Mouse (Mus musculus) liver, embryonic 14.5 days (tissue): ENCODE data around the gene Lcn5. TPM values are rescaled to one million over a fixed set of nuclear protein-coding genes. Genes with fewer than 3 reads are reported as not detected.

Source experiments
- ATAC-seq: fragments of 200-750 bp; cut with Nextera tagmentation; 2 replicates; pipeline ENCODE4 v1.8.0; 2017; ENCODE audit warnings: moderate number of reproducible peaks, mild to moderate bottlenecking, moderate library complexity; ENCODE audit not compliant: insufficient read depth
- DNase-seq, 3 experiments: peaks; one replicate each; pipeline ENCODE4 v3.0.0-alpha.2; 2012 to 2013; ENCODE audit warnings: low read depth in 3 of 3, low spot score in 3 of 3
- H3K27ac ChIP-seq: fragments of 300-500 bp; sonication (generic); 2 replicates; pipeline ENCODE4 v1.5.1; 2014; ENCODE audit warnings: moderate library complexity, mild to moderate bottlenecking, control low read depth, inconsistent platforms
- H3K27me3 ChIP-seq: fragments of 300-500 bp; sonication (generic); 2 replicates; pipeline ENCODE4 v1.6.1; 2014; ENCODE audit warnings: mild to moderate bottlenecking, low read length, moderate library complexity; ENCODE audit not compliant: control insufficient read depth, insufficient read depth
- H3K36me3 ChIP-seq: fragments of 300-500 bp; sonication (generic); replicated peaks from 2 replicates; pipeline ENCODE4 v1.6.1; 2014; ENCODE audit warnings: low read depth; ENCODE audit not compliant: control insufficient read depth, insufficient read depth
- H3K4me1 ChIP-seq, 2 experiments: fragments of 200-500 bp in 1 of 2; fragments of 300-500 bp in 1 of 2; sonication (generic) in 1 of 2; replicated peaks; 2 replicates each; pipeline ENCODE4 v1.6.1; 2012 to 2014; ENCODE audit warnings: antibody characterized with exemption in 1 of 2, inconsistent platforms in 1 of 2, low read length in 1 of 2; ENCODE audit not compliant: control insufficient read depth in 2 of 2, insufficient read depth in 2 of 2
- H3K4me2 ChIP-seq: fragments of 300-500 bp; sonication (generic); 2 replicates; pipeline ENCODE4 v1.6.1; 2014; ENCODE audit warnings: low read depth, mild to moderate bottlenecking, control low read depth, moderate library complexity
- H3K4me3 ChIP-seq, 2 experiments: fragments of 200-500 bp in 1 of 2; fragments of 300-500 bp in 1 of 2; sonication (generic) in 1 of 2; 2 replicates each; pipeline ENCODE4 v1.5.1; 2012 to 2014; ENCODE audit warnings: low read depth in 2 of 2, low read length in 2 of 2, mild to moderate bottlenecking in 2 of 2, control low read depth in 1 of 2, inconsistent platforms in 1 of 2, moderate library complexity in 1 of 2; ENCODE audit not compliant: insufficient read depth in 1 of 2
- H3K9ac ChIP-seq: fragments of 300-500 bp; sonication (generic); replicated peaks from 2 replicates; pipeline ENCODE4 v1.6.1; 2014; ENCODE audit warnings: mild to moderate bottlenecking, control low read depth, moderate library complexity
- H3K9me3 ChIP-seq: fragments of 300-500 bp; sonication (generic); 2 replicates; pipeline ENCODE4 v1.6.1; 2016; ENCODE audit warnings: low read length, mixed read lengths; ENCODE audit not compliant: control insufficient read depth
- CTCF ChIP-seq: IDR thresholded peaks from 2 replicates; pipeline ENCODE4 v1.5.1; 2016; ENCODE audit warnings: antibody characterized with exemption, low read depth, control low read depth
- EP300 ChIP-seq: IDR thresholded peaks from 2 replicates; pipeline ENCODE4 v1.6.1; 2016; ENCODE audit warnings: antibody characterized with exemption, low read depth
- WGBS: fragments of 180-500 bp; shearing (Covaris S2); extraction: QIAGEN DNeasy Blood & Tissue Kit; methylation state at CpG from one replicate; pipeline ENCODE4 v1.1.7; 2014; ENCODE audit not compliant: insufficient replicate concordance; 5-methylcytosine and 5-hydroxymethylcytosine counted together
- polyA plus RNA-seq, 2 experiments: library from polyadenylated mRNA; depleted of rRNA in 1 of 2; stranded (reverse) in 1 of 2; unstranded in 1 of 2; fragments of >200 nt; fragmentation: Nextera tagmentation in 1 of 2; extraction: Ambion mirVana in 1 of 2; gene quantifications; 2 replicates each; pipeline versions ENCODE4 v1.2.1 to v1.2.3; 2012 to 2014

Gene Lcn5
- polyA plus RNA-seq, 2 experiments, result not detected

DNA sequence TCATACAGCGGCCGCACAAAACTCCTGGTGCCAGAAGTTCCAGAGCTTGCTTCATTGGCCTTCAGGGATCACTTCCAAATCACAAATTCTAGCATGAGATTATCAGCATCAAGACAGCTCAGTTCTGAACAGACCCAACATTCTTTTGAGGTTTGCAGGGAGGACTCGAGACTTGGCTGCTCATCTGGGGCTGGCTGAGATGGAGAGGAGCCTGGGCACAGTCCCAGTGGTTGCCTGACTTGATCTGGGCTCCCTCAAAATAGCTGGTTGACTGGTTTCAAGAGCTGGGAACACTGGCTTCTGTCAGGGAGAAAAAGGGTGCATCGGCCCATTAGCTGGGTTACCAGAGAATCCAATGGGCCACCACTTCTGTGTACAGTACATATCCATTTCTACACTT is 1.1 kb upstream of the Lcn5 start:
- 56% methylated on average over 4 of the region's 4 CpGs for WGBS
- ATAC-seq (no peak), DNase-seq (no peak)
- H3K9me3 ChIP-seq, result no peaks in the 10 kb centered on the region
- H3K4me3 ChIP-seq, result no peak overlapping the region
- no peaks in the 10 kb centered on the region for H3K4me1 ChIP-seq
- no peak overlapping the region for H3K9ac ChIP-seq
- H3K27ac ChIP-seq, result no peak overlapping the region
- no peak overlapping the region for H3K4me2 ChIP-seq
- H3K36me3 ChIP-seq, result no peaks in the 10 kb centered on the region
- no peaks in the 10 kb centered on the region; the same call in 1 of the 2 replicates for H3K27me3 ChIP-seq
- TF ChIP-seq CTCF (no peak), EP300 (no peak)

DNA sequence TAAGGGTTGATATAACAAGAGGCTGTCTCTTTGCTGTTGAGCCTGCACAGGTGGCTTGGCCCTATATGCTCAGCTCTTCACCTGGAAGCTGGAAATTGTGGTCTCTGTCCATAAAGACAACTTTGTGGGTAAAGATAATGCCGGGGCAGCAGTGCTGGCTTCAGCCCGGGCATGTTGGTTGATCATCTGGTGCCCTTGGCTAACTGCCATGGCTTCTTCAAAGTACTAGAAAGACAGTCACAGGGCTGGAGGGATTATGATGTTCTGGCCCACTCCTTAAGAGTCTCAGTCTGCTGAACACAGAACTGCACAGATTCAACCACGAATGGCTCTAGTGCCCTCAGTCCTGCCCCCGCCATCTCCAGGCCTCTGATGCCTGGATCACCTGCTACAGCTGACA is 506 bp upstream of the Lcn5 start:
- H3K27ac ChIP-seq, result no peak overlapping the region

GRCm38 (mm10) chr2:25660279-25660678 is 2.5 kb downstream of the Lcn5 start:
- no peak for DNase-seq
- Histone ChIP-seq H3K27me3 (no peaks in the 10 kb centered on the region), H3K4me1 (no peaks in the 10 kb centered on the region), H3K27ac (no peak overlapping the region), H3K4me3 (no peak overlapping the region), H3K9ac (no peak overlapping the region), H3K36me3 (no peaks in the 10 kb centered on the region), H3K9me3 (no peaks in the 10 kb centered on the region), H3K4me2 (no peak overlapping the region)
- ATAC-seq, result no peak
- WGBS, result 77% methylated on average over 8 of the region's 8 CpGs
- no peak for TF ChIP-seq EP300

More for the DNA sequence above, 506 bp upstream of the Lcn5 start:
- H3K9me3 ChIP-seq, result no peaks in the 10 kb centered on the region
- DNase-seq, result no peak
- TF ChIP-seq EP300, result no peak
- no peak for TF ChIP-seq CTCF
- ATAC-seq, result no peak
- no peaks in the 10 kb centered on the region; the same call in 1 of the 2 replicates for H3K27me3 ChIP-seq
- no peak overlapping the region for H3K4me3 ChIP-seq
- WGBS, result 64% methylated on average over 4 of the region's 4 CpGs
- no peaks in the 10 kb centered on the region for H3K4me1 ChIP-seq
- no peaks in the 10 kb centered on the region for H3K36me3 ChIP-seq
- H3K4me2 ChIP-seq, result no peak overlapping the region
- H3K9ac ChIP-seq, result no peak overlapping the region

GRCm38 (mm10) chr2:25661245-25661970 is 3.7 kb downstream of the Lcn5 start:
- Histone ChIP-seq H3K4me3 (no peak overlapping the region), H3K27ac (no peak overlapping the region), H3K4me1 (no peaks in the 10 kb centered on the region), H3K27me3 (no peaks in the 10 kb centered on the region), H3K36me3 (no peaks in the 10 kb centered on the region), H3K4me2 (no peak overlapping the region), H3K9ac (no peak overlapping the region), H3K9me3 (no peaks in the 10 kb centered on the region)
- 57% methylated on average over 6 of the region's 6 CpGs for WGBS
- TF ChIP-seq EP300 (no peak), CTCF (no peak)
- no peak for DNase-seq
- ATAC-seq, result no peak

- Histone ChIP-seq H3K27ac (no peak overlapping the region), H3K9ac (no peak overlapping the region), H3K9me3 (no peaks in the 10 kb centered on the region), H3K36me3 (no peaks in the 10 kb centered on the region), H3K4me3 (no peak overlapping the region), H3K27me3 (no peaks in the 10 kb centered on the region), H3K4me1 (no peaks in the 10 kb centered on the region), H3K4me2 (no peak overlapping the region)
- TF ChIP-seq CTCF (peak; percentile 73), EP300 (no peak)
- DNase-seq (no peak), ATAC-seq (no peak)
- 52% methylated on average over 1 of the region's 1 CpGs for WGBS
These were observed 5.8 kb downstream of the Lcn5 start for GRCm38 (mm10) chr2:25663511-25663910.
